Mouse (Mus musculus) limb, embryonic 14.5 days (tissue): ENCODE data around the gene Myd88. TPM values are rescaled to one million over a fixed set of nuclear protein-coding genes. Genes with fewer than 3 reads are reported as not detected.

Source experiments
- ATAC-seq: fragments of 200-750 bp; cut with Nextera tagmentation; 2 replicates; pipeline ENCODE4 v1.8.0; 2017; ENCODE audit warnings: low read depth, moderate number of reproducible peaks, moderate TSS enrichment; ENCODE audit not compliant: low FRiP score
- DNase-seq: peaks from one replicate; pipeline ENCODE4 v3.0.0-alpha.2; 2015; ENCODE audit warnings: low spot score
- H3K27ac ChIP-seq: fragments of 300-500 bp; sonication (generic); replicated peaks from 2 replicates; pipeline ENCODE4 v1.5.1; 2014; ENCODE audit warnings: low read depth, mild to moderate bottlenecking, low read length, moderate library complexity, mixed read lengths
- H3K27me3 ChIP-seq: fragments of 300-500 bp; sonication (generic); 2 replicates; pipeline ENCODE4 v1.6.1; 2014; ENCODE audit warnings: low read length, mixed read lengths; ENCODE audit not compliant: control insufficient read depth, insufficient read depth
- H3K36me3 ChIP-seq: fragments of 300-500 bp; sonication (generic); 2 replicates; pipeline ENCODE4 v1.6.1; 2014; ENCODE audit warnings: mild to moderate bottlenecking, low read length, moderate library complexity, mixed read lengths; ENCODE audit not compliant: control insufficient read depth, insufficient read depth
- H3K4me1 ChIP-seq: fragments of 300-500 bp; sonication (generic); 2 replicates; pipeline ENCODE4 v1.6.1; 2014; ENCODE audit warnings: antibody characterized with exemption, low read length, mixed read lengths; ENCODE audit not compliant: control insufficient read depth, insufficient read depth
- H3K4me2 ChIP-seq: fragments of 300-500 bp; sonication (generic); replicated peaks from 2 replicates; pipeline ENCODE4 v1.6.1; 2014; ENCODE audit warnings: low read depth, mild to moderate bottlenecking, low read length, moderate library complexity; ENCODE audit not compliant: severe bottlenecking
- H3K4me3 ChIP-seq: fragments of 300-500 bp; sonication (generic); replicated peaks from 2 replicates; pipeline ENCODE4 v1.5.1; 2014; ENCODE audit warnings: low read length
- H3K9ac ChIP-seq: fragments of 300-500 bp; sonication (generic); 2 replicates; pipeline ENCODE4 v1.6.1; 2014; ENCODE audit warnings: mild to moderate bottlenecking, low read depth, low read length, moderate library complexity; ENCODE audit not compliant: severe bottlenecking
- H3K9me3 ChIP-seq: fragments of 300-500 bp; sonication (generic); 2 replicates; pipeline ENCODE4 v1.6.1; 2016; ENCODE audit warnings: low read length; ENCODE audit not compliant: control insufficient read depth
- POLR2A ChIP-seq: fragments of 200-500 bp; IDR thresholded peaks from 2 replicates; pipeline ENCODE4 v1.8.0; 2012; ENCODE audit warnings: inconsistent platforms, mild to moderate bottlenecking, moderate library complexity, borderline replicate concordance; ENCODE audit not compliant: insufficient read depth, insufficient read length; ENCODE audit errors: extremely low read depth
- WGBS: fragments of 180-500 bp; shearing (Covaris S2); extraction: QIAGEN DNeasy Blood & Tissue Kit; methylation state at CpG from one replicate; pipeline ENCODE4 v1.1.7; 2014; 5-methylcytosine and 5-hydroxymethylcytosine counted together
- polyA plus RNA-seq, 2 experiments: library from polyadenylated mRNA; depleted of rRNA in 1 of 2; stranded (reverse) in 1 of 2; unstranded in 1 of 2; fragments of >200 nt; fragmentation: Nextera tagmentation in 1 of 2; extraction: Ambion mirVana in 1 of 2; gene quantifications; 2 replicates each; pipeline versions ENCODE4 v1.2.1 to v1.2.3; 2012 to 2014

Myd88 gene
- polyA plus RNA-seq, 2 experiments, result 11.5 to 23.3 TPM

DNA sequence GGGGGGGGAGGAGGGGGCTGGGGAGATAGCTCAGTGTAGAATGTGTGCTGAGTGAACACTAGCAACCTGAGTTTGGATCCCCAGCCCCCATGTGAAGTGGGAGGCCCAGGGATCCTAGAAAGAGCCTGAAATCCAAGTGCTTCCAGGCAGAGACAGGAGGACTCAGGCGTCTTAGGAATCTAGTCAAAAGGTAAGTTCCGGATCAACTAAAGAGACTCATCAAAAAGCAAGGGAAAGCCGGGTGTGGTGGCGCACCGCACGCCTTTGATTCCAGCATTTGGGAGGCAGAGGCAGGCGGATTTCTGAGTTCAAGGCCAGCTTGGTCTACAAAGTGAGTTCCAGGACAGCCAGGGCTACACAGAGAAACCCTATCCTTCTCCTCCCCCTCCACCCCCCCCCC is 20.8 kb downstream of the Myd88 start:
- Histone ChIP-seq H3K9me3 (no peaks in the 10 kb centered on the region), H3K9ac (no peak overlapping the region), H3K4me3 (no peak overlapping the region), H3K36me3 (no peaks in the 10 kb centered on the region), H3K27me3 (no peaks in the 10 kb centered on the region), H3K4me2 (no peak overlapping the region), H3K27ac (no peak overlapping the region), H3K4me1 (peaks cover 8% of the 10 kb centered on the region)
- 81% methylated on average over 7 of the region's 7 CpGs for WGBS
- DNase-seq (no peak), ATAC-seq (no peak)
- no peak for TF ChIP-seq POLR2A

DNA sequence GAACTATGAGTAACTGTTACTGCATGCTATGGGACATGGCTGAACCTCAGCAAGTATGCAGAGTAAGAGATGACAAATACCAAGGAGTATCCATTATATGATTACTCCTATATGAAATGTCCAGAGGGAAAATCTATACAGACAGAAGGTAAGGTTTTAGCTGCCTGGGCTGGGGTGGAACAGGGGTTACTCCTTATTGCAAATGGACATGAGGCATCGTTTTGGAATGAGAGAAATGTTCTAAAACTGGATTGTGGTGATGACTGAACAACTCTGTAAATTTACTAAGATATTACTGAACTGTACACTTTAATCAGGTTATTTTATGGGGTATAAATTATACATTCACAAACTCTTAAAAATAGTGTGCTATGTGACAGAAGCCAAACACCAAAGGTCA is 22.3 kb downstream of the Myd88 start:
- ATAC-seq, result no peak
- Histone ChIP-seq H3K4me3 (no peak overlapping the region), H3K27me3 (no peaks in the 10 kb centered on the region), H3K4me1 (peaks cover 8% of the 10 kb centered on the region), H3K36me3 (no peaks in the 10 kb centered on the region), H3K9ac (no peak overlapping the region), H3K9me3 (no peaks in the 10 kb centered on the region), H3K4me2 (no peak overlapping the region), H3K27ac (no peak overlapping the region)
- 88% methylated on average over 1 of the region's 1 CpGs for WGBS
- TF ChIP-seq POLR2A, result no peak
- DNase-seq, result no peak

DNA sequence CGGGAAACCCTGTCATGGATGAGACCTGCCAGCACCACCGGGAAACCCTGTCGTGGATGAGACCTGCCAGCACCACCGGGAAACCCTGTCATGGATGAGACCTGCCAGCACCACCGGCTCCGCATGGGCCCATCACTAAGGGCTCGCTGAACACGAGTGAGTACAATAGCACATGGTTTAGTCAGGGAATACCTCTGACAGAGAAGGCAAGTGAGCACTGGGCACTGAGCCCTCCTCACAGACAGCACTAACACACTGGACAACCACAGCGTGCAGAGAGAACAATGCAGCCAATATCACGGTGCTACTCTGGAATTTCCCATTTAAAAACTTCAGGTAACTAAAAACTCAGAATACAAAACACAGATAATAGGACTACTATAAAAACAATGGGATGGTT is 28.1 kb downstream of the Myd88 start:
- WGBS, result 97% methylated on average over 8 of the region's 10 CpGs
- H3K27me3 ChIP-seq, result no peaks in the 10 kb centered on the region
- ATAC-seq, result no peak
- no peaks in the 10 kb centered on the region for H3K36me3 ChIP-seq
- no peak overlapping the region for H3K4me3 ChIP-seq
- H3K4me2 ChIP-seq, result no peak overlapping the region
- TF ChIP-seq POLR2A, result no peak
- H3K27ac ChIP-seq, result no peak overlapping the region
- H3K4me1 ChIP-seq, result no peaks in the 10 kb centered on the region
- H3K9ac ChIP-seq, result no peak overlapping the region
- no peak for DNase-seq
- H3K9me3 ChIP-seq, result no peaks in the 10 kb centered on the region

DNA sequence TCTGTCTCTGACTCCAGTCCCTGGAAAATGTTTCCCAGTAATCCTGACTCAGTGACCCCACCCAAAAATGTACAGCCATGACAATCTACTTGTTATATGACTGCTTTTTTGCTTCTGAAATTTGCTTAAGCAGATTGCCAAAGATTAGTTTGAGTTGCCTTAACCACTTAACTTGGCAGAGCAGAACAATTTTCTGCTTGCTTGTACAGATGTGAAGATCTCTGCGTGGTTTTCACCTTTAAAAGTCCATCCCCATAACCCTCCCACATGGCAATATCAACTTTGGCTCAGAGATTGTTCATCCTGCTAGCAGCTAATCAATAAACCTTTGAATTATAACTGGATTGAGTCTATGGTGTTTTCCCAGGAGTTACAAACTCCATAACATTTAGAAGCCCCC is 32.1 kb downstream of the Myd88 start:
- Histone ChIP-seq H3K4me3 (no peak overlapping the region), H3K4me1 (no peaks in the 10 kb centered on the region), H3K9me3 (no peaks in the 10 kb centered on the region), H3K27me3 (no peaks in the 10 kb centered on the region), H3K4me2 (no peak overlapping the region), H3K9ac (no peak overlapping the region), H3K36me3 (peaks cover under 1% of the 10 kb centered on the region; the same call in 1 of the 2 replicates), H3K27ac (no peak overlapping the region)
- WGBS, result 90% methylated on average over 1 of the region's 1 CpGs
- TF ChIP-seq POLR2A, result no peak
- DNase-seq (no peak), ATAC-seq (no peak)

DNA sequence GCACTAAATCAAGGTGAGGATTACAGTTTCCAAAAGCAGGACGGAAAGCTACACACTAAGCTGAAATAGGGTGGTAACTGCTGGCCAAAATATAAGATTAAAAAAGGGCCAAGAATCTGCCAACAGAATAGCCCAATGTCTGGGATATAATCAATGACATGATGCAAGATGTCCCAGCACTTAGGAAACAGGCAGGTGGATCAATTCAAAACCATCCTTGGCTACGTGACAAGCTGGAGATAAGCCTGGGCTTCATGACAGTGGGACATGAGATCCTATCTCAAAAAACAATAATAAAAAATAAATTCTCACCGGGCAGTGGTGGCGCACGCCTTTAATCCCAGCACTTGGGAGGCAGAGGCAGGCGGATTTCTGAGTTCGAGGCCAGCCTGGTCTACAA is 35.3 kb downstream of the Myd88 start:
- 94% methylated on average over 7 of the region's 7 CpGs for WGBS
- no peak overlapping the region for H3K4me3 ChIP-seq
- no peak for ATAC-seq
- no peak overlapping the region for H3K27ac ChIP-seq
- H3K9ac ChIP-seq, result no peak overlapping the region
- TF ChIP-seq POLR2A, result no peak
- no peaks in the 10 kb centered on the region for H3K27me3 ChIP-seq
- H3K4me2 ChIP-seq, result no peak overlapping the region
- H3K9me3 ChIP-seq, result no peaks in the 10 kb centered on the region
- DNase-seq, result no peak
- no peaks in the 10 kb centered on the region for H3K4me1 ChIP-seq
- H3K36me3 ChIP-seq, result peaks cover 7% of the 10 kb centered on the region

DNA sequence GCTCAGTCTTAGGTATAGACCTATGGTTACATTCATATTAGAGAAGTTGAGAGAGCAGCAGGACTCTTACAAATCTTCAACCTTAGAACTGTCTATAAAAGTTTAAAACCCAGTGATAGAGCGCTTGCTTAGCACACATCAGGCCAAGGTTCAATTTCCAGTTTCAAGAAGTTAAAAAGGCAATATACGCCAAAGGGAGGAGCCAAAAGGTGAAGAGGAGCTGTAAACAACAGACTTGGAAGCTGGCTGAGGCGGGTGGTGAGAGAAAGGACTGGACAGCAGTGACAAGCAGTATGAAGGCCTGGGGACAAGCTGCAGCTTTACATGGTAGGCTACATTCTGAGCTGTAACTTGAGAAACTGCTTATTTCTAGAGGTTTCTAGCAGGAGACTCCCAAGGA is 42.6 kb downstream of the Myd88 start:
- no peaks in the 10 kb centered on the region for H3K9me3 ChIP-seq
- H3K4me1 ChIP-seq, result no peaks in the 10 kb centered on the region
- DNase-seq, result no peak
- no peak overlapping the region for H3K9ac ChIP-seq
- H3K36me3 ChIP-seq, result peaks cover 9% of the 10 kb centered on the region
- ATAC-seq, result no peak
- no peak for TF ChIP-seq POLR2A
- H3K4me2 ChIP-seq, result no peak overlapping the region
- H3K27me3 ChIP-seq, result no peaks in the 10 kb centered on the region
- no peak overlapping the region for H3K27ac ChIP-seq
- no peak overlapping the region for H3K4me3 ChIP-seq
- 73% methylated on average over 3 of the region's 3 CpGs for WGBS
